In genomic region chr3:89288503-89288928, GRCm38 (mm10) we compare ENCODE assay signal across 13 mouse cellular contexts. TPM values are rescaled to one million over a fixed set of nuclear protein-coding genes. Genes with fewer than 3 reads are reported as not detected.
A peak's percentile ranks its signal among the peaks of the same experiment; 100 is the strongest.
DNase-seq lines count a peak whose midpoint lies in the region; ATAC-seq lines count a peak whose summit lies in the region.
"Had no signal": no experiment of that assay in that cellular context is flagged by ENCODE, and none has a peak within 500 bp of the region (broad histone marks: within the 10 kb centered on the region; RNA-seq: fewer than 3 reads in every experiment).

No protein-coding gene starts in this region.

- H3K4me3 ChIP-seq in heart, embryonic 10.5 days = no peak overlapping the region
- no peak overlapping the region for H3K4me3 ChIP-seq in kidney, embryonic 16.5 days (ENCODE audit: low read length)
- H3K4me3 ChIP-seq in midbrain, embryonic 13.5 days (replicated peaks) = no peak overlapping the region
- H3K4me3 ChIP-seq in forebrain, embryonic 11.5 days (ENCODE audit: low read depth, low read length) = no peak overlapping the region
- H3K4me3 ChIP-seq: forebrain, embryonic 13.5 days; midbrain, embryonic 12.5 days had no signal

- no peaks in the 10 kb centered on the region for H3K36me3 ChIP-seq in heart, embryonic 10.5 days
- no peaks in the 10 kb centered on the region for H3K36me3 ChIP-seq in kidney, embryonic 16.5 days (ENCODE audit: insufficient read depth, low read length)
- H3K36me3 ChIP-seq in midbrain, embryonic 13.5 days = no peaks in the 10 kb centered on the region
- H3K36me3 ChIP-seq in forebrain, embryonic 11.5 days (ENCODE audit: control insufficient read depth, insufficient read depth, low read length) = no peaks in the 10 kb centered on the region
- H3K36me3 ChIP-seq: G1E; midbrain, embryonic 12.5 days had no signal

- H3K27me3 ChIP-seq in heart, embryonic 10.5 days (ENCODE audit: insufficient read depth, poor library complexity, severe bottlenecking) = 0 out of 2 replicates have a peak, but pooled peaks cover 14% of the 10 kb centered on the region
- no peaks in the 10 kb centered on the region for H3K27me3 ChIP-seq in kidney, embryonic 16.5 days (ENCODE audit: insufficient read depth, low read length)
- 0 out of 2 replicates have a peak, but pooled peaks cover 3% of the 10 kb centered on the region for H3K27me3 ChIP-seq in midbrain, embryonic 13.5 days
- H3K27me3 ChIP-seq in forebrain, embryonic 11.5 days (ENCODE audit: control insufficient read depth, insufficient read depth, low read length) = no peaks in the 10 kb centered on the region
- H3K27me3 ChIP-seq: forebrain, embryonic 13.5 days had no signal

- H3K4me1 ChIP-seq in heart, embryonic 10.5 days = peaks cover 32% of the 10 kb centered on the region
- peaks cover 20% of the 10 kb centered on the region; the same call in 1 of the 2 replicates for H3K4me1 ChIP-seq in kidney, embryonic 16.5 days (ENCODE audit: insufficient read depth, low read length)
- no peaks in the 10 kb centered on the region for H3K4me1 ChIP-seq in midbrain, embryonic 13.5 days (replicated peaks)
- H3K4me1 ChIP-seq in forebrain, embryonic 11.5 days (replicated peaks; ENCODE audit: control insufficient read depth, insufficient read depth, low read length) = no peaks in the 10 kb centered on the region
- H3K4me1 ChIP-seq: forebrain, embryonic 13.5 days had no signal

- H3K27ac ChIP-seq in heart, embryonic 10.5 days = peak overlapping the region; percentile 37; the same call in 1 of the 2 replicates
- H3K27ac ChIP-seq in kidney, embryonic 16.5 days (ENCODE audit: low read length) = no peak overlapping the region
- no peak overlapping the region for H3K27ac ChIP-seq in midbrain, embryonic 13.5 days
- H3K27ac ChIP-seq in forebrain, embryonic 11.5 days (ENCODE audit: low read depth, low read length) = no peak overlapping the region
- H3K27ac ChIP-seq: forebrain, embryonic 13.5 days; midbrain, embryonic 12.5 days had no signal

- no peak for DNase-seq in heart, embryonic 10.5 days (ENCODE audit: low spot score)
- DNase-seq in heart, postnatal 25 days (ENCODE audit: low spot score) = no peak
- peak; percentile 67 for DNase-seq in 3T3-L1 (ENCODE audit: low read depth, low spot score)
- peak; percentile 46 for DNase-seq in Muller cell, postnatal 12 days (ENCODE audit: inconsistent ontology term)
- no peak for DNase-seq in forebrain, embryonic 11.5 days (ENCODE audit: low spot score)
- no peak for DNase-seq in layer of hippocampus, adult 9-11 months
- DNase-seq: cerebellum, adult 11 months had no signal

- no peak overlapping the region for H3K4me2 ChIP-seq in kidney, embryonic 16.5 days (replicated peaks; ENCODE audit: low read depth, low read length)
- H3K4me2 ChIP-seq in midbrain, embryonic 13.5 days (replicated peaks) = no peak overlapping the region
- H3K4me2 ChIP-seq in forebrain, embryonic 11.5 days (ENCODE audit: low read depth, low read length, severe bottlenecking) = no peak overlapping the region
- H3K4me2 ChIP-seq: forebrain, embryonic 13.5 days; midbrain, embryonic 12.5 days had no signal

- 33% methylated on average over 7 of the region's 7 CpGs for WGBS in heart, embryonic 10.5 days
- 26% methylated on average over 7 of the region's 7 CpGs for WGBS in kidney, embryonic 16.5 days
- 53% methylated on average over 7 of the region's 7 CpGs for WGBS in midbrain, embryonic 13.5 days
- WGBS in forebrain, embryonic 11.5 days = 63% methylated on average over 7 of the region's 7 CpGs

- intact Hi-C loops in heart, postnatal 25 days (cut with DNase I) = loop anchor here (2.0 kb wide), 1 partner anchor 16 kb away; no protein-coding TSS in a partner anchor

- H3K9me3 ChIP-seq in heart, embryonic 10.5 days = no peaks in the 10 kb centered on the region
- no peaks in the 10 kb centered on the region for H3K9me3 ChIP-seq in kidney, embryonic 16.5 days (ENCODE audit: low read length)
- H3K9me3 ChIP-seq in midbrain, embryonic 13.5 days = no peaks in the 10 kb centered on the region
- no peaks in the 10 kb centered on the region for H3K9me3 ChIP-seq in forebrain, embryonic 11.5 days (ENCODE audit: control insufficient read depth, low read length)
- H3K9me3 ChIP-seq: forebrain, embryonic 13.5 days; G1E; midbrain, embryonic 12.5 days had no signal

- 0 out of 2 replicates have a peak overlapping the region, but pooled peaks have one; percentile 9 for H3K9ac ChIP-seq in kidney, embryonic 16.5 days (replicated peaks; ENCODE audit: low read length)
- no peak overlapping the region for H3K9ac ChIP-seq in midbrain, embryonic 13.5 days (replicated peaks)
- H3K9ac ChIP-seq in forebrain, embryonic 11.5 days (ENCODE audit: low read length) = no peak overlapping the region
- H3K9ac ChIP-seq: forebrain, embryonic 13.5 days; midbrain, embryonic 12.5 days had no signal

- no peak for ATAC-seq in kidney, embryonic 16.5 days (ENCODE audit: low FRiP score, low TSS enrichment)
- ATAC-seq in midbrain, embryonic 13.5 days = no peak
- ATAC-seq in forebrain, embryonic 11.5 days (replicated peaks; ENCODE audit: low FRiP score) = no peak
- ATAC-seq: forebrain, embryonic 13.5 days; inflammation-experienced regulatory T-cells, adult 6 months had no signal

RNA-seq across cellular contexts. Expression of gene Efna1, which starts 7.6 kb away (rescaled TPM):
- polyA plus RNA-seq in heart, embryonic 10.5 days (2016; fragmentation: Nextera tagmentation; extraction: Ambion mirVana) = 32.0 and 37.7 TPM in 2 replicates
- total RNA-seq in heart, postnatal 25 days (2021) = 10 to 100 TPM; 29.4 to 33.5 TPM
- 81.9 and 86.7 TPM in 2 replicates for polyA plus RNA-seq in kidney, embryonic 16.5 days (2015; fragmentation: Nextera tagmentation; extraction: Ambion mirVana)
- polyA plus RNA-seq in midbrain, embryonic 13.5 days (2015; fragmentation: Nextera tagmentation; extraction: Ambion mirVana) = 9.7 and 10.7 TPM in 2 replicates
- 10.8 and 11.4 TPM in 2 replicates for polyA plus RNA-seq in forebrain, embryonic 11.5 days (2014; fragmentation: Nextera tagmentation; extraction: Ambion mirVana)
- polyA plus RNA-seq: G1E; inflammation-experienced regulatory T-cells, adult 6 months had no signal

RNA-seq across cellular contexts. Expression of gene Slc50a1, which starts 18.1 kb away (rescaled TPM):
- polyA plus RNA-seq in heart, embryonic 10.5 days (2016; fragmentation: Nextera tagmentation; extraction: Ambion mirVana) = 39.9 and 42.4 TPM in 2 replicates
- total RNA-seq in heart, postnatal 25 days (2021) = 10 to 100 TPM; 21.0 TPM
- polyA plus RNA-seq in kidney, embryonic 16.5 days (2015; fragmentation: Nextera tagmentation; extraction: Ambion mirVana) = 58.8 and 64.3 TPM in 2 replicates
- 31.8 and 37.5 TPM in 2 replicates for polyA plus RNA-seq in midbrain, embryonic 13.5 days (2015; fragmentation: Nextera tagmentation; extraction: Ambion mirVana)
- polyA plus RNA-seq in forebrain, embryonic 11.5 days (2014; fragmentation: Nextera tagmentation; extraction: Ambion mirVana) = 28.4 and 31.8 TPM in 2 replicates
- polyA plus RNA-seq: G1E had no signal

RNA-seq across cellular contexts. Expression of gene Dpm3, which starts 29.4 kb away (rescaled TPM):
- polyA plus RNA-seq in heart, embryonic 10.5 days (2016; fragmentation: Nextera tagmentation; extraction: Ambion mirVana) = 76.7 and 86.0 TPM in 2 replicates
- total RNA-seq in heart, postnatal 25 days (2021) = 10 to 100 TPM; 51.7 to 53.9 TPM
- polyA plus RNA-seq in kidney, embryonic 16.5 days (2015; fragmentation: Nextera tagmentation; extraction: Ambion mirVana) = 127 and 146 TPM in 2 replicates
- polyA plus RNA-seq in midbrain, embryonic 13.5 days (2015; fragmentation: Nextera tagmentation; extraction: Ambion mirVana) = 74.6 and 75.9 TPM in 2 replicates
- polyA plus RNA-seq in forebrain, embryonic 11.5 days (2014; fragmentation: Nextera tagmentation; extraction: Ambion mirVana) = 79.0 and 83.9 TPM in 2 replicates

RNA-seq across cellular contexts. Expression of gene Efna3, which starts 34.2 kb away (rescaled TPM):
- polyA plus RNA-seq in heart, embryonic 10.5 days (2016; fragmentation: Nextera tagmentation; extraction: Ambion mirVana) = 0.71 and 2.5 TPM in 2 replicates
- under 1 TPM in 1 of 2 experiments, not detected in 1; 0.31 TPM for total RNA-seq in heart, postnatal 25 days (2021)
- polyA plus RNA-seq in kidney, embryonic 16.5 days (2015; fragmentation: Nextera tagmentation; extraction: Ambion mirVana) = 11.5 and 11.8 TPM in 2 replicates
- polyA plus RNA-seq in midbrain, embryonic 13.5 days (2015; fragmentation: Nextera tagmentation; extraction: Ambion mirVana) = 21.8 and 22.5 TPM in 2 replicates
- 6.6 and 7.7 TPM in 2 replicates for polyA plus RNA-seq in forebrain, embryonic 11.5 days (2014; fragmentation: Nextera tagmentation; extraction: Ambion mirVana)
- total RNA-seq: G1E had no signal
- polyA plus RNA-seq: G1E; inflammation-experienced regulatory T-cells, adult 6 months had no signal

RNA-seq across cellular contexts. Expression of gene Trim46, which starts 42.4 kb away (rescaled TPM):
- polyA plus RNA-seq in heart, embryonic 10.5 days (2016; fragmentation: Nextera tagmentation; extraction: Ambion mirVana) = 0.79 and 1.9 TPM in 2 replicates
- total RNA-seq in heart, postnatal 25 days (2021) = under 1 TPM; 0.47 to 0.59 TPM
- polyA plus RNA-seq in kidney, embryonic 16.5 days (2015; fragmentation: Nextera tagmentation; extraction: Ambion mirVana) = 4.7 and 6.0 TPM in 2 replicates
- 58.6 and 59.4 TPM in 2 replicates for polyA plus RNA-seq in midbrain, embryonic 13.5 days (2015; fragmentation: Nextera tagmentation; extraction: Ambion mirVana)
- 11.9 and 13.5 TPM in 2 replicates for polyA plus RNA-seq in forebrain, embryonic 11.5 days (2014; fragmentation: Nextera tagmentation; extraction: Ambion mirVana)

Comparison
In these comparisons a context has a peak if more than half of its experiments do, and no peak if none do; other contexts are left out.
1. DNase-seq: peak in 3T3-L1 (single experiment) and Muller cell, postnatal 12 days (single experiment); none in heart, embryonic 10.5 days (single experiment), heart, postnatal 25 days (single experiment), forebrain, embryonic 11.5 days (single experiment) and layer of hippocampus, adult 9-11 months (single experiment).